Mouse (Mus musculus): ENCODE results near the gene Mecom.

GRCm38 (mm10) chr3:30071271-30071670 lies 476.5 kb downstream of the Mecom start:
- TF ChIP-seq CTCF (IDR thresholded peaks at IDR 0.05; ENCODE audit: extremely low read depth, insufficient read depth, insufficient read length, insufficient replicate concordance) (no peak), POLR2A (IDR thresholded peaks at IDR 0.05; ENCODE audit: low read depth, low read length) (no peak)
